Mouse (Mus musculus) heart, embryonic 13.5 days (tissue): ENCODE measurements around the gene Rab4b. TPM values are rescaled to one million over a fixed set of nuclear protein-coding genes. Genes with fewer than 3 reads are reported as not detected.

Experiments
- ATAC-seq: fragments of 200-750 bp; cut with Nextera tagmentation; 2 replicates; pipeline ENCODE4 v1.8.0; 2017; ENCODE audit warnings: moderate TSS enrichment; ENCODE audit not compliant: insufficient number of reproducible peaks, low FRiP score, low TSS enrichment; ENCODE audit errors: extremely low read depth
- H3K27ac ChIP-seq: fragments of 300-500 bp; sonication (generic); replicated peaks from 2 replicates; pipeline ENCODE4 v1.5.1; 2015; ENCODE audit warnings: moderate library complexity, mild to moderate bottlenecking, inconsistent platforms
- H3K27me3 ChIP-seq: fragments of 300-500 bp; sonication (generic); replicated peaks from 2 replicates; pipeline ENCODE4 v1.6.1; 2015; ENCODE audit warnings: mild to moderate bottlenecking, inconsistent platforms
- H3K36me3 ChIP-seq: fragments of 300-500 bp; sonication (generic); 2 replicates; pipeline ENCODE4 v1.6.1; 2015; ENCODE audit warnings: mild to moderate bottlenecking, inconsistent platforms
- H3K4me1 ChIP-seq: fragments of 300-500 bp; sonication (generic); 2 replicates; pipeline ENCODE4 v1.6.1; 2015; ENCODE audit warnings: inconsistent platforms
- H3K4me2 ChIP-seq: fragments of 300-500 bp; sonication (generic); 2 replicates; pipeline ENCODE4 v1.6.1; 2015; ENCODE audit warnings: inconsistent platforms, mild to moderate bottlenecking, moderate library complexity
- H3K4me3 ChIP-seq: fragments of 300-500 bp; sonication (generic); 2 replicates; pipeline ENCODE4 v1.5.1; 2015; ENCODE audit warnings: moderate library complexity, mild to moderate bottlenecking, inconsistent platforms
- H3K9ac ChIP-seq: fragments of 300-500 bp; sonication (generic); 2 replicates; pipeline ENCODE4 v1.6.1; 2015; ENCODE audit warnings: inconsistent platforms, mild to moderate bottlenecking, moderate library complexity
- H3K9me3 ChIP-seq: fragments of 300-500 bp; sonication (generic); 2 replicates; pipeline ENCODE4 v1.6.1; 2016; ENCODE audit warnings: inconsistent platforms
- WGBS: fragments of 180-500 bp; shearing (Covaris S2); methylation state at CpG from one replicate; pipeline ENCODE4 v1.1.7; 2015; ENCODE audit warnings: mixed read lengths; 5-methylcytosine and 5-hydroxymethylcytosine counted together
- polyA plus RNA-seq: library from polyadenylated mRNA; unstranded; fragments of >200 nt; fragmentation: Nextera tagmentation; extraction: Ambion mirVana; gene quantifications from 2 replicates; pipeline ENCODE4 v1.2.1, GENCODE M21; 2015

Gene Rab4b
- polyA plus RNA-seq, 1 experiment from 2014 or later = 48.8 TPM

DNA sequence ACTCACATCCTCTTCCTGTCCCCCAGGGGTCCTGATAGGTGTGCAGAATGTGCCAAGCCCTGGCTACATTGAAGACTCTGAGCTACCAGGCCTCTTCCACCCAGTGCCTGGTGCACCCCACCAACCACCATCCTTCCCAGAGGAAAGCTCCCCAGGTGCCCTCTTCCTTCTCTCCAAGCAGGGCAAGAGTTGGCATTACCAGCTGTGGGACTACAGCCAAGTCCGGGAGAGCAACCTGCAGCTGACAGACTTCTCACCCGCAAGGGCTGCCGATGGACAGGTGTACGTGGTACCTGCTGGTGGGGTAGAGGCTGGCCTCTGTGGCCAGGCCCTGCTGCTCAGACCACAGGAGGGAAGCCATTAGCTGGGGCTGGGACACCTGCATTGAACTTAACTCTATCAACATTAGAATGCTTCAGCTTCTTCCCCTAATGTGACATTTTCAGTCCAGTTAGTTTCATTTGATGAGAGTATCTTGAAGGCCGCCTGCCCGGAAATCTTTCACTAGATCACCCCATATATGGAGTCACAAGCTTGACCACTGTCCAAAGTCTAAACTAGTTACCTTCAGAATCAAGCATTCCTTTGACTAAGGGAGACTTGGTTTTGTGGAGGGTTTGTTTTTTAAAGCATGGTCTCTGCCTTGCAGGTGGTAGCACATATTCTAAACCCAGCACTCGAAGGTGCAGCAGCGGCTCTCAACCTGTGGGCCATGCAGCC is 25.2 kb upstream of the Rab4b start:
- peaks cover 73% of the 10 kb centered on the region for H3K36me3 ChIP-seq
- no peak overlapping the region for H3K4me3 ChIP-seq

GRCm38 (mm10) chr7:27198779-27199178 is 20.1 kb upstream of the Rab4b start:
- Histone ChIP-seq H3K9me3 (no peaks in the 10 kb centered on the region), H3K27me3 (no peaks in the 10 kb centered on the region), H3K4me2 (no peak overlapping the region), H3K36me3 (peaks cover 53% of the 10 kb centered on the region), H3K9ac (no peak overlapping the region), H3K27ac (no peak overlapping the region), H3K4me3 (no peak overlapping the region), H3K4me1 (peaks cover 13% of the 10 kb centered on the region)
- WGBS = 90% methylated on average over 8 of the region's 8 CpGs
- ATAC-seq = no peak

More for the DNA sequence above, 25.2 kb upstream of the Rab4b start:
- H3K9me3 ChIP-seq = no peaks in the 10 kb centered on the region
- no peaks in the 10 kb centered on the region for H3K4me1 ChIP-seq
- no peak overlapping the region for H3K27ac ChIP-seq
- 92% methylated on average over 8 of the region's 8 CpGs for WGBS
- ATAC-seq = no peak
- no peak overlapping the region for H3K4me2 ChIP-seq
- H3K9ac ChIP-seq = no peak overlapping the region
- H3K27me3 ChIP-seq = no peaks in the 10 kb centered on the region

- no peak overlapping the region for H3K27ac ChIP-seq
- no peak overlapping the region for H3K4me3 ChIP-seq
- ATAC-seq = no peak
- H3K4me1 ChIP-seq = peaks cover 18% of the 10 kb centered on the region
- no peaks in the 10 kb centered on the region for H3K9me3 ChIP-seq
- H3K27me3 ChIP-seq = no peaks in the 10 kb centered on the region
- H3K4me2 ChIP-seq = no peak overlapping the region
- H3K9ac ChIP-seq = no peak overlapping the region
- peaks cover 53% of the 10 kb centered on the region for H3K36me3 ChIP-seq
These were observed 19.7 kb upstream of the Rab4b start for GRCm38 (mm10) chr7:27198355-27198754.

GRCm38 (mm10) chr7:27197634-27198033 is 18.9 kb upstream of the Rab4b start:
- no peak overlapping the region for H3K4me3 ChIP-seq
- H3K36me3 ChIP-seq = peaks cover 53% of the 10 kb centered on the region
- ATAC-seq = no peak
- no peak overlapping the region for H3K27ac ChIP-seq
- H3K9me3 ChIP-seq = no peaks in the 10 kb centered on the region
- no peak overlapping the region for H3K4me2 ChIP-seq
- H3K4me1 ChIP-seq = peaks cover 19% of the 10 kb centered on the region
- WGBS = 85% methylated on average over 8 of the region's 8 CpGs
- 0 out of 2 replicates have a peak overlapping the region, but pooled peaks have one; percentile 19 for H3K9ac ChIP-seq
- H3K27me3 ChIP-seq = no peaks in the 10 kb centered on the region

- no peak for ATAC-seq
- Histone ChIP-seq H3K9me3 (no peaks in the 10 kb centered on the region), H3K4me3 (no peak overlapping the region), H3K27ac (no peak overlapping the region), H3K36me3 (peaks cover 53% of the 10 kb centered on the region), H3K27me3 (no peaks in the 10 kb centered on the region), H3K4me2 (no peak overlapping the region), H3K4me1 (peaks cover 19% of the 10 kb centered on the region), H3K9ac (no peak overlapping the region)
- WGBS = 81% methylated on average over 3 of the region's 3 CpGs
These were observed 18.4 kb upstream of the Rab4b start for GRCm38 (mm10) chr7:27197136-27197535.

- Histone ChIP-seq H3K27me3 (no peaks in the 10 kb centered on the region), H3K9ac (peak within 1 kb of the TSS; percentile 93), H3K27ac (peak within 1 kb of the TSS; percentile 99), H3K4me1 (peaks cover 19% of the 10 kb centered on the region), H3K4me2 (peak within 1 kb of the TSS; percentile 90), H3K9me3 (no peaks in the 10 kb centered on the region), H3K4me3 (peak within 1 kb of the TSS; percentile 77), H3K36me3 (peaks cover 55% of the 10 kb centered on the region)
- ATAC-seq = peak; percentile 97
- under 1% methylated on average over 64 of the region's 64 CpGs for WGBS
These were observed 17.2 kb upstream of the Rab4b start, which contains the start of the genes BC024978 and Snrpa for GRCm38 (mm10) chr7:27195681-27196611. Gene BC024978, plus strand, starts transcription at chr7:27195781. Gene Snrpa, minus strand, starts transcription at chr7:27196271.

GRCm38 (mm10) chr7:27193731-27194130 is 15.0 kb upstream of the Rab4b start:
- no peak overlapping the region for H3K27ac ChIP-seq
- no peaks in the 10 kb centered on the region for H3K9me3 ChIP-seq
- peaks cover 19% of the 10 kb centered on the region for H3K4me1 ChIP-seq
- ATAC-seq = no peak
- peaks cover 73% of the 10 kb centered on the region for H3K36me3 ChIP-seq
- H3K4me3 ChIP-seq = 0 out of 2 replicates have a peak overlapping the region, but pooled peaks have one; percentile 4
- H3K4me2 ChIP-seq = peak overlapping the region; percentile 18; the same call in 1 of the 2 replicates
- peak overlapping the region; percentile 38; the same call in 1 of the 2 replicates for H3K9ac ChIP-seq
- no peaks in the 10 kb centered on the region for H3K27me3 ChIP-seq
- WGBS = 77% methylated on average over 4 of the region's 4 CpGs

GRCm38 (mm10) chr7:27192434-27192833 is 13.7 kb upstream of the Rab4b start:
- H3K27ac ChIP-seq = no peak overlapping the region
- ATAC-seq = no peak
- H3K4me3 ChIP-seq = no peak overlapping the region

DNA sequence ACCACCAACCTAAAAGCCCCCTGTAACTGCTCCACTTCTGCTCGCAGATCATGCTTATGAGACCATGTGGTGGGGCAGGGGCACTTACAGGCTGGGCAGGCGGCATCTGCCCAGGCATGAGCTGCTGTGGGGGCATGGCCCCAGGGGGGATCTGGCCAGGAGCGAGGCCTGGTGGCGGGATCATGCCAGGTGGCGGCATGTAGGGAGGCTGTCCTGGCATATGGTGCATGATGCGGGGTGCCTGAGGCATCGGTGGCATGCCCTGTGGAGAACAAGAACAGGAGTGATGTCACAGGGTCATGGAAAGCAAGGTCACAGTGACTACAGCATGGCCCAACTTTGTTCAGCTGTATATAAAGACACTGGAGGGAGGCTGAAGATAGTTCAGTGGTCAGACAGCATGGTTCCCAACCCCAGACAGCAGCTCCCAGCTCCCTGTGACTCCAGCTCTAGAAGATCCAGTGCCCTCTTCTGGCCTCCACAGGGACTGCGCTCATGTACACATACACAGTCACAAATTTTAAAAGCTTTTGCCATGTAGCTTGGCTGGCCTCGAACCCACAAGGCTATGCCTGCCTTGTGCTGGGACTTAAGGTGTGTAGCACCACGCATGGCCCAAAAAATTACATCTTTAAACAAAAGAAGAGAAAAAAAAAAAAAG is 10.7 kb upstream of the Rab4b start:
- WGBS = 94% methylated on average over 10 of the region's 10 CpGs
- ATAC-seq = no peak
- H3K27ac ChIP-seq = no peak overlapping the region
- peaks cover 10% of the 10 kb centered on the region for H3K4me1 ChIP-seq
- H3K9me3 ChIP-seq = no peaks in the 10 kb centered on the region
- H3K9ac ChIP-seq = no peak overlapping the region
- H3K27me3 ChIP-seq = no peaks in the 10 kb centered on the region
- H3K36me3 ChIP-seq = peaks cover 100% of the 10 kb centered on the region
- no peak overlapping the region for H3K4me3 ChIP-seq
- H3K4me2 ChIP-seq = no peak overlapping the region

More at GRCm38 (mm10) chr7:27192434-27192833, 13.7 kb upstream of the Rab4b start:
- Histone ChIP-seq H3K4me1 (peaks cover 19% of the 10 kb centered on the region), H3K27me3 (no peaks in the 10 kb centered on the region), H3K9me3 (no peaks in the 10 kb centered on the region), H3K4me2 (no peak overlapping the region), H3K36me3 (peaks cover 77% of the 10 kb centered on the region), H3K9ac (no peak overlapping the region)
- 93% methylated on average over 5 of the region's 5 CpGs for WGBS

DNA sequence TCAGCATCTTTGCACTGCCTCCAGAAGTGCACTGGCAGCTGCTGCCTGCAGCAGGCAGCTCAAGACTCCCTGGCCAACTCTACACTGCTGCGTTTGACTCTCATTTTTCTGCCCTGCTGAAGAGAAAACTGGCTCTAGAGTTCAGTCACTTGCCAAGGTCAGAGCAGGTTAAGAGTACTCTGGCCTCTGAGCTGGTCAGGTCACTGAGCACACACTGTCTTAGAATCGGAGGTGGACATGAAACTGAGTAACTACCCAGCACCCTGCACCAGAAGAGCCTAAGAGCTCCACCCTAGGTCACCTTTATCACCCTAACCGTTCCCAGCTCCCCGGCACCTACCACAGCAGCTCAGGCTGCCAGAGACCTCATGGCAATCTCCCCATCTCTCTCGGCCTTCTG is 7.3 kb upstream of the Rab4b start:
- peaks cover 79% of the 10 kb centered on the region for H3K36me3 ChIP-seq
- ATAC-seq = no peak

DNA sequence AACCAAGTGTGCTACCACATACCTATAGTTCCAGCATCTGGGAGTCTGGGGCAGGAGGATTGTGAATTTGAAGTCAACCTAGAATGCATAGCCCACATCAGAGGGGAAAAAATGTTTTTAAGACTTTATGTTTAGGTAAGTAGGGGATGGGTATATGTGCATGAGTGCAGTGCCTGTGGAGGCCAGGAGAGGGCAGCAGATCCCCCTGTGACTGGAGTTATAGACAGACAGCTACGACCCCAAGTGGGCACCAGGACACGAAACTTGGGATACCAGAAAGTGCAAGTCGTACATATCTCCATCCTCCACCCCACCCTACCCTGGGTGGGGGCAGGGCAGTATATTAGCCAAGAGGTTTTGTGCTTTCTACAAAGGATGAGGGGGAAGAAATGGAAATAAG is 6.3 kb upstream of the Rab4b start:
- no peak for ATAC-seq
- Histone ChIP-seq H3K27me3 (no peaks in the 10 kb centered on the region), H3K27ac (no peak overlapping the region), H3K4me3 (no peak overlapping the region), H3K4me2 (no peak overlapping the region), H3K36me3 (peaks cover 69% of the 10 kb centered on the region), H3K4me1 (peaks cover 8% of the 10 kb centered on the region), H3K9me3 (no peaks in the 10 kb centered on the region), H3K9ac (no peak overlapping the region)
- WGBS = 58% methylated on average over 3 of the region's 3 CpGs

More for the DNA sequence above, 7.3 kb upstream of the Rab4b start:
- Histone ChIP-seq H3K4me1 (no peaks in the 10 kb centered on the region), H3K27me3 (no peaks in the 10 kb centered on the region), H3K4me2 (no peak overlapping the region), H3K9me3 (no peaks in the 10 kb centered on the region), H3K4me3 (no peak overlapping the region), H3K27ac (no peak overlapping the region), H3K9ac (no peak overlapping the region)
- WGBS = 81% methylated on average over 5 of the region's 5 CpGs
